Mouse (Mus musculus) neural tube, embryonic 10.5 days (tissue): ENCODE measurements around the gene Hoxa10.

Source experiments
- DNase-seq: peaks from one replicate; pipeline ENCODE4 v3.0.0-alpha.2; 2017; ENCODE audit warnings: low spot score; ENCODE audit errors: extremely low spot score

The Hoxa10 gene

DNA sequence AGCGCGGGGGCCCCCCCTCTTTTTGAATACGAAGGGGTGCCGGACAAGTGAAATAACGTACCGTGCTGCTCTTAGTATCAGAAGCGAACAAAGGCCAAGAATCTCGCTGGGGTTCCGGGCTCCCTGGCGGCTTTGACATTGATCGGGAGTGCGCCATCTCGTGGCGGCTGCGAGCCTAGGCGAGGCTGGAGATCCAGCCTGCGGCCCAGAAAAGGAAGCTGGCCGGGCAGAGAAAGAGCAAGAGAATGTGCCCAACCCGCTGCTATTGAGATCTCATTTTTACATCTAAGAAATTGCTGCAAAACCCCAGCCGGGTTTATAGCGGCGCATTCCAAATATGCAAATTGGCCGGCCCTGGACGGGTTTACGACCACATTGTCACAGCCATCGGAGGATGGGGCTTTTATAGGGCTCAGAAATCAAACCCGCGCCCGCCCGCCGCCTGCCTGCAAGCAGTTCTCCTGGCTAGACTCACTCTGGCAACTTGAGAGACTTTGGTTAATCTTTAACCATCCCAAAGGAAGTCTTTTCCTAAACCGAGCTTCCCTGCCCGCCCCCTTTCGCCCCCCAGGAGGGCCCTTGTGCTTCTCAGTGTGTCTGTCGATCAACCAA is at the start of gene Hoxa10:
Gene Hoxa10 (minus strand): TSS at position 466 of the 612 bp plus-strand sequence.
- DNase-seq, result peak; percentile 95

DNA sequence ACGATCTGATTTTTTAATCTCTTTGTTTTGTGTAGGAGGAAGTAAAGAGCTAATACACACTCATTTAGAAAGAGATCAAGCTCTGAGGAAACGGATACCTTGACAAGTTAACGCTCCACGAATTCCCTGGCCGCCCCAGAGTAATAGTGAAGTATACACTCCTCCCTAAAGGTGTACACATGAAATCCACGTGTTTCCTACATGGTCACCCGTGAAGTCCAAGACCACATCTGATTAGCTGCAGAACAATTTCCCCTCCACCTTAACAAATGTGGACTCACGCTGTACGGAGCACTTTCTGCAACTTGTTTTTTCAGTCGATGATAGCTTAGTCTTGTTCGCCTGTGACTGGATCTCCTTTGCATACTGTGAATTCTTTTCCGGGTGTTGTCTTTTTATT is 49.5 kb upstream of the Hoxa10 start:
- DNase-seq, result peak; percentile 35

DNA sequence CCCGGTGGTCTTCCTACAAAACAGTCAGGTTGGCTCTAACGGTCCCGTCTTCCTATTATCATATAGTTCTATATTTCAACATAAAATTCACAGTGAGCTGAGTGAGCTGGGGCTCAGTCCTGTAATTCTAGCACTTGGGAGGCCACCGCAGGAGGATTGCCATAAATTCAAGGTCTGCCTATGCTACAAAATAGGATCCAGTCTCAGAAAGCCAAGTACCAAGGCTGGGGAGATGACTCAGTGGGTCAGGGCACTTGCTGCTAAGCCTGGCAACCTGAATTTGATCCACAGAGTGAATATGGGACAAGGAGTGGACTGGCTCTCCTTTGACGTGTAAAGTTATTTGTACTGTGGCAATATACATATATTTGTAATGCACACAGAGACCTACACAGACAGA is 43.2 kb upstream of the Hoxa10 start:
- no peak for DNase-seq

DNA sequence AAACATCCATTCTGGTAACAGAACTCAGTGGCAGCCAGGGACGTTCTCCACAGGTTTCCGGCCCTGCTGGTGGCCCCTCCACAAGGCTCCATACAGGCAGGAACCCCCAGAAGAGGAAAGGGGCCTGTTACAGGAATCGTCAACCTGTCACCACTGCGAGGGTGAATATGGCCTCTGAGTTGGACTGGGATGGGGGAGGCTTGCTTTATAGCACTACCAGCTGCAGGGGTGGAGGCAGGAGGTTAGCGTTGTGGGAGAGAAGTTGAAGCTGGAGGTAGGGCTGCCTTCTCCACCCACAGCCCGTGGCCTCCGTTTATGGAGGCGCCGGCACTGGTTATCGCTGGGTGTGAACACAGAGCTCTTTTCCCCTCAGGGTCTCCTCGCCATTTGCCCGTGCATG is 40.4 kb upstream of the Hoxa10 start:
- no peak for DNase-seq

DNA sequence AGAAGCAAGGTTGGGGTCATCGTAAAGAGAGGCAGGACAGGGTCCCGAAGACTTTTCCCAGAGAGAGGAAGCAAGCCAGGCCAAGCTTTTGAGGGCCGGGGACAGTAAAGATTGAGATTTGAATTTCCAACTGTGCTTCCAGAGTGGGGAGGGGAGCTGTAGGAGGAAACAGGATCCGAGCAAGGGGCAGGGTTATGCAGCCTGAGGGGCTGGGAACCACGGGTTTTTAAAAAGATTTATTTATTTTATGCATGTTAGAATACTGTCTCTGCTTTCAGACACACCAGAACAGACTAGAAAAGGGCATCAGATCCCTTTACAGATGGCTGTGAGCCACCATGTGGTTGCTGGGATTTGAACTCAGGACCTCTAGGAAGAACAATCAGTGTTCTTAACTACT is 36.3 kb upstream of the Hoxa10 start:
- no peak for DNase-seq

DNA sequence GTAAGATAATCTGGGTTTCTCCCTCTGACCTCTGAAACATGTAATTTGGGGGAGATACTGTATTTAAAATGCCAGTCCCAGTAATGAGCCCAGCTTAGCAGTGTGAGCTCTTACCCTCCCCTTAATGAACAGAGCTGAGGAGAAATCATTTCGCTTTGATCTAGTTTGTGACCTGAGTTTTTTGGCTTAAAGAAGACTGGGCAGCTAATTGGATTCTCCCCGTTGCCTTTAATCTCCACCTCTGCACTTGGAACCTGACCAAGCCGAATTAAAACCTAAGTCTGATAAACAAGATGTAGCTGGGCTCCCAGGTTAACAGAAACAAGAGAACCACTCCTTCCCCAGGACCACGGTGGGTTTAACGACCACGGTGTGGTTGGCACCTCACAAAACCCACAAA is 35.7 kb upstream of the Hoxa10 start:
- no peak for DNase-seq

DNA sequence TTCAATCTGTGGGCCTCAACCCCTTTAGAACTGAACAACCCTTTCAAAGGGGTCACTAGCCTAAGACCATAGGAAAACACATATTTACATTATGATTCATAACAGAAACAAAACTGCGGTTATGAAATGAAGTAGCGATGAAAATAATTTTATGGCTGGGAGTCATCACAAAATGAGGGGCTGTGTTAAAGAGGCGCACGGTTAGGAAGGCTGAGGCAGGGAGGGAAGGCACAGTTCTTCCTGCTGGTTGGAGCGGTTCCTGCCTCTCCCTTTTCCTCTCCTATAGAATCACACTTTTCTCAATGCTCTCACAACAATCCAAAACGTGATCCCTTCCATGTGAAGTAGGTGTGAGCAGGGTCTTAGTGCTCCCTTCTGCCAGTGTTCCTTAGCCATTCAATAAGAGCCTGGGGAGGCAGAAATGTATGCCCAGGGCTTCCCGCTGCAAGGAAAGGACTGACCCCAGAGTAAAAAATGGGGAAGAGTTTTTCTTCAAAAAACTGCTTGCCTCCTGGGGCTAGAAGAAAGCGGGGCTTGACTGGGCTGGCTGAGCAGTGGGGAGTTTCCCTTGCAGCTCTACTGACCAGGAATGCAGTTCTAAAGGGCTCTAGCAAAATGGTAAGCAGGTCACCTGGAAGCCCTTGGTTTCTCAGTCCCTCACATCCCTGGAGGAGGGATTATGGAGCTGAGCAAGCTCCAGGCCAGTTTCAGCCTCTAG is 35.1 kb upstream of the Hoxa10 start:
- DNase-seq, result no peak

DNA sequence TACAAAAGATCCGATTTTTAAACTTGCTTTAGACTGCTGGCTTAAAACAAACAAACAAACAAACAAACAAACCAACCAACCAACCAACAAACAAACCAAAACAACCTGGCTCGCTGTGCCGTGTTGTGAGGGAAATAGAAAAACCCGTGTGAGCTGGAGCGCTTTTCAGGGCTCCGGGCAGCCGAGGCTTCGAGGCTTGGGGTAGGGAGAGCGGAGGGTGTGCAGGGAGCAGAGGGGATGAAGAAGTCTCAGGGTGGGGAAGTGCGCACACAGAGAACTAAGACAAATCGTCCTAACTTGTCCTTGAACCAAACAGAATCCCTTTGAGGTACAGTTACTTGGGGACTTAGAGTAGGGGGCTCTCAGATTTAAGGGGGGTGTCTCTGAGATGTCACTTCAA is 33.9 kb upstream of the Hoxa10 start:
- DNase-seq, result no peak

DNA sequence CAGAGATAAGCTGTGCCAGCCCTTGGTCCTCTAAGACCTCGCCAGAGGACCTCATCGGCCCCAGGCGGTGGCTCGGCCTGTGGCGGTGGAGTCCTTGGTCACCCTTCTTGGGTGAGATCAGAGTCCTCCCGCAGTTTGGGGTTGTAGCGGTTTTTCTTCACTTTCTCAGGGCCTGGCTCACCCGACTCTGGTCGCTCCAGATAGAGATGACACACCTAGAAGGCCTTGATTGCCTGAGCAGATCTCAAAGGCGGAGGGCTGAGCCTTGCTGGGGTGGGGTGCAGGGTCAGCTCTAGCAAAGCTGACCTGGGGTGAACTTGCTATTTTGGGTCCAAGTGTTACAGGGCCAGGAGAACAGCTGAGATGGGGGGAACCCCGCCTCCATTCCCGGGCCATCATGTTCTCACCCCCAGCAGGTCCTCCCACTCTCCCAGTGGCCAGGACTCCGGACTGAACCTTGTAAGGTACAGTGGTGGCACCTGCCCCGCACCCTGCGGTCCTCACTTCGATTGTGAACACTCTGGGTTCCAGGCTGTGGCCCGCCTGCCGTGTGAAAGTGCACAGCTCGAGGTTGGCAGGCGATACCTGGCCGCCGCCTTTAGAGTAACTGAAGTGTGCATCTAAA is 33.1 kb upstream of the Hoxa10 start:
- peak; percentile 62 for DNase-seq

DNA sequence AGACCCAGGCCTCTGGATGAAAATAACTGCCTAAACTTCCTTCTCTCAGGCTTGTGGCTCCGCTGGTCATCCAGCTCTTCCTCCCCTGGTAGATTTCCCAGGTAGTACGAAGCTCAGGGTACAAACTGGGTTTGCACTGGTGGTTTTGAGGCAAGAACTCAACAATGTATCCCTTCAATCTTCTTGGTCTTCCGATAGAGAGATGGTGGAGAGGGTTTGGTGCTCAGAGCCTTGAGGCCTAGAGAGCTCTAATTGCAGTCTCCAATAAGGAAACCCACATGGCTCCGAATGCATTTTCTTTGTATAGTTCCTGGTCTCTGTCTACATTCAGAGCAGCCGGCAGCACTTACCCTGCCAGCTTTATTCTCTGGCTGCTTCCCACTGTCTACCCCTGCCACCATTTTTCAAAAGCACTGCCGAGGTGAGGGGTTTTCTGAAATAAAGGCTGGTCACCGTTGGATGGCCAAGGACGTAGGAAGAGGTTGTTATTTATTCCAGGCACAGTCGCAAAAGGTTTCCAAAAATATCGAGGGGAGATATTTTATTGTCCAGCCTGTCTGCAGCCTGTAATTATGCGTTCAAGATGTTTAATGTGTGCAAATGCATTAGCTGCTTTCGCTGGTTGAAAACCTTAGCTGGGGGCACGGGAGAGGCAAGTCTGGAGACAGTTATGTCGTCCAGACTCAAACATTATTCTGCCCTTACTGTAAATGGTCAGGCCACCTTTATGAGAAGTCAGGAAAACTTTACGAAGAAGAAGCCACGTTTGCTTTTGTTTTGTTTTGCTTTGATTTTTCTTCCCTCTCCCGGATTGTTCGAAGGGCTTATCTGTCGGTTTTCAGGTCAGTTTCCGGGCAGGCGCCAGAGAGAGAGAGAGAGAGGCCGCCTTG is 32.4 kb upstream of the Hoxa10 start:
- peak; percentile 52 for DNase-seq

DNA sequence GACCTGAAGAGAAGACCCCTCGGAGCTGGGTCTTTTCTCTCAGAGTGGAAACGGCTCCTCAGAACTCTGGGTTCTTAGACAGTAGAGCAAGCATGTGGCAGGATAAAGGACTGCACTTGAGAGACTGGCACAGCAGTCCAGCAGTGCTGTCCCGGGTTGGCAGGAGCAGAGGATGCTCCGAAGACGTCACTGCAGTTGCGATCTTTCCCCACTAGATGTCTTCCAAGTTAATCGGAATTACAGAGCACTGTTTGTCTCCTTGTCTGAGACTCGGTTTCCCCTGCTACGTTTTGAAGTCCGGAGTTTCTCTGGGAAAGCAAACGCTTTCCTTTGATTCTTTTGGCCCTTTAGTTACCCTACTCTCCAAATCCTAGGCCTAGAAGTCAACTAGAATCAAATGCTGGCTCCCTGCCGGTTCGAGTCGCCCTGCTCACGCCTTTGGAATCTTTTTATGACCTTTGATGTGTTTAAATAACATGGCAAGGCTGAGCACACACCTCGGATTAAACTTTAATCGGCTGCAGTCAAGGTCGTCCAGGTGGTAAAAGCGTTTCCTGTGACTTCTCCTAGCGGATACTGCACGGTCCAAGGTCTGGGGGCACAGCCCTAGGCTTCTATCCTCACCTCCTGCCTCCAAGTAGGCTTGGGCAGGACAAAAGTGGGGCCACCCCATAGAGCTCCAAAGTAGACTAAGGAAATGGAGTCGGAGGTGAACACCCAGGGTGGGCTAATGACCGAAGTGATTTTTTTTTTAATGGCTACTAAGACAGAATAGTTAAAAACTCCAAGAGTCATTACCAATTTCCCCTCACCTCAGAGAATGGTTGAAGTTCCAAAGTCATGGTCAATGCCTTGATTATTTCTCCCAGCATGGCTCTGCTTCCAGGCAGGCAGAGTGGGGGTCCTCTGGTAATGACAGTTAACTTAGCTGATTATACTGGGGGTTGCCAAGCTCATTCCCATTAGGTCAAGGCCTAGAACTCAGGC is 30.1 kb upstream of the Hoxa10 start:
- peak; percentile 74 for DNase-seq

DNA sequence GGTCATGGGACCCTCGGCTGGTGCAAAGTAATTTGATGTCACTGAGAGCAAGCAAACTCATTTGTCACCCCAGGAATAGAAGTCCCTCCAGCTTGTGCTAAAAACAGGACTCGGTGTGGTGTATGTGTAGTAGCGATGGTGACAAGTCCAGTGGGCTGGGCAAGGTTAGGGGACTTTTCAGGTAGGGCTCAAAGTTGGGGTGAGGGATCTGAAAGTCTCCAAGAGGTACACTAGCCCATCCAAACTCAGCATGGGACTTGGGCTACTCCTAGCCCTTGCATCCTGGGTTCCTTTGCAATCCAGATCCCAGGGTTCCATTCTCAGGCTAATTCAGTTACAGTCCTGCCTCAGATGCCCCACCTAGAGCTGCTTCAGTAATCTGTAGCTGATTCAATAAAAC is 28.1 kb upstream of the Hoxa10 start:
- no peak for DNase-seq

DNA sequence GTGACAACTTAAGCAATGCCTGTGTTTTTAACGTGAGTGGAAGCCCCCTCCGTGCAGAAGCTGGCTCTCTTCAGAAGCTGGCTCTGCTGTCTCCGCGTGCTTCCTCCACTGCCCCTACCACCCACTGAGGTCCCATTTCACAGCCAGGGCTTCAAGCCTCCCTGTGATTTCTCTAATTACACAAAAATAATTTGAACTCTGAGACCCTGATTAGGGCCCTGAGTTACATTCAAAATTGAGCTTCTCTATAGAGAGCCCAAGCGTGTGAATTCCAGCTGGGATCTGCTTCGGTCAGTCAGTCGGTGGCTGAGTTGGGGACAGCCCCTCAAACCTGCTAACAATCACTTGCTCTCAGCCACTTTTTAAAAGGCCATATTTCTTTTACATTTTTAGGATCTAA is 27.7 kb upstream of the Hoxa10 start:
- DNase-seq, result no peak

DNA sequence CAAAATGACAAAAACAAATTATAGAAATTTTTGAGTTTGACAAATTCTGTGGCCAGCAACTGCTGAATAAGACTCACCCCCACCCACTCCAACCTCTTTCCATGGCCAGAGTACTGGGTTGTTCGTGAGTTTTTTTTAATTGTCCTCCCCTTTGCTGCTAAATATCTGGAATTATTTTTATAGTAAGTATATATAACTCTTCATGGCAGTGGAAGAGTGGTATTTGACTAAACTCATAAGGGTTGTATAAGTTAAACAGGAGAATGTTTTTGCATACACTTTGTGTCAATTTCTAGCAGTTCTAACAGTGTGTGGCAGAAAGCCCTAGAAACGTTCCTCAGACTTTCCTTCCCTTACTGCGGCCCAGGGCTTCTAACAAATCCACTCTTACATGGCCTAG is 27.0 kb upstream of the Hoxa10 start:
- DNase-seq, result no peak

DNA sequence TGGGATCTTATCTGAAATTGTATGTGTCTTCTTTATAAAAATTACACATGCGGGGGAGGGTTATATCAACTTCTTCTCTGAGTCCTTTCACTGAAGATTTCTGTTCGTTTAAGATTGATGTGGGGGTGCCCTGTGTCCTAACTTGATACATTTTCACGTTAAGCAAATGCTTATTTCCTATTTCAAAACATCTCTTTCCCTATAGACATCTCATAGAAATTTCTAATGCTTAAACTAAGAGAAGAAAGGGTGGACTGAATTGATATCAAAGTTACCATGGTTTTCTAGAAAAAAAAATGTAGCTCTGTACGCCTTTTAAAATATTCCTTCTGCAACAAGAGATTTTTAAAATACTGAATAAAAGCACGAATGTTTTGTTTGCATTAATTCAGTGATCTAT is 26.6 kb upstream of the Hoxa10 start:
- no peak for DNase-seq

DNA sequence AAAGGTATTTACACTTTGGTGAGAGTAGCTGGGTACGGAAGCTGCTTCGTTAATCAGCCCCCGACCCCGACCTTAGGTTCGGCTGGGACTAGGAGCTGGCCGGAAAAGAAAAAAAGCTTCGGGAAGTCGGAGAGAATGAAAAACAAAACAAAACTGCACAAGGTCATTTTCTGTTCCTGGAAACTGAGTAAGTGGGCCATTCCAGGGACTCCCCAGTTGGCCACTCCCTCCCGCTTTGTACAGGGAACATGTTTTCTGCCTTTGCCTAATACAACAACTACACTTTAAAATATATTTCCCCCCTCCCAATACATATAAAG is 26.0 kb upstream of the Hoxa10 start:
- no peak for DNase-seq

DNA sequence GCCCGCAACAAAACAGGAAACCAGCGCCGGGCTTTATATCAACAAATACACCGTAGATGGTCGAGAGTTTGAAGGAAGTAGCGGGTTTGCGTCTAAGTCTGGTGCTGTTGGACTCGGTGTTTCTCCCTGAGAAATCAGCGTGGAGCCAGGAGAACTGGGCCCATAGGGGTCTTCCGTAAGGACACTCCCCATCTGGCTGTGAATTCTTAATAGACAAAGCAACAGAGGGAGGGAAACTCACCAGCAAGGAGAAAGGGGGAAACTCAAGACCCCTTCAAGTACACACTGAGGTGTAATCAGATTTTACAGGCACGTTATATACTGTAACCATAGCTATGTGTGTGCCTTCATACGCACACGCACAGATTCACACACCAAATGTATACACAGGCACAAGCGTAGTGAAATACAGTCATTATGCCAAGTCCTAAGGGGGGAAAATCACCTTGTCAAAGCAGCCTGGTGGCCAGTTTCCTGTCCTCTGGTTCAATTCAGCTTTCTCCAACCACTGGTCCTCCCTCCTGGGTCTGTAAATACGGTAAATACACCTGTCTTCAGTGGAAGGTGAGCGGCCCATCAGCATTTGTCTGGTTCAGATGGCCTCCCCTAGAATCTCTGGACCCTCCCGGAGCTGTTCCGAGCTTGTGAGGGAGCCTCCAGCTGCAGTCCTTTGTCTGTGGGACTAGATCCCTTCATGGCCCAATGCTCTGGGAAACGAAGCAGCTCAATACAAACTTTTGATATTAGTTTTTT is 25.4 kb upstream of the Hoxa10 start:
- DNase-seq, result peak; percentile 74

DNA sequence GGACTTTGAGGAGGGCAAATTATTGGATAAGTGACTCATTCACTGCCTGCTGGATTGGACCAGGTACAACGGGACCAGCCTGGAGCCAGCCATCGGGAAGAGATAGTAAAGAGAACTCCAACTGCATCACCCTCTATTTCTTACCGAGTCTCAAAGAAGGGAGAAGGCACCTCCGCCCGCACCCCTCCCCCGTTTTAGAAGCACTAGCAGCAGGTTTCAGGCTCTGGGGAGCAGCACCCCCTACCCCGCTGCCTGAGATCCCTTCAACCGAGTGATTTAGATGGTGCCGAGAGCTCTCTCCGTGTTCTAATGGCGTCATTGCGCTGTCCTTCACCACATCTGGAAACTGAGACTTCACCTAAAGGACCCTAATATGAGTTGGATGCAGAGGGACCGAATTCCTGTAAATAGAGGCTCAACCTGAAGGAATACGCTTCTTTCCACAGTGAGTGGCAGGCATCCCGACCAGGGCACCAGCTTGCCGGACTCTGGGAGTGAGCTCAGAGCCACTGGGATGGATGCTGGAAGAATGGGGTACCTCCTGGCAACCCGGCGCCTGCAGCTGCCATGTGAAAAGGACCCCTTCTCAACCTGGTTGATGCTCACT is 24.8 kb upstream of the Hoxa10 start:
- DNase-seq, result peak; percentile 64

DNA sequence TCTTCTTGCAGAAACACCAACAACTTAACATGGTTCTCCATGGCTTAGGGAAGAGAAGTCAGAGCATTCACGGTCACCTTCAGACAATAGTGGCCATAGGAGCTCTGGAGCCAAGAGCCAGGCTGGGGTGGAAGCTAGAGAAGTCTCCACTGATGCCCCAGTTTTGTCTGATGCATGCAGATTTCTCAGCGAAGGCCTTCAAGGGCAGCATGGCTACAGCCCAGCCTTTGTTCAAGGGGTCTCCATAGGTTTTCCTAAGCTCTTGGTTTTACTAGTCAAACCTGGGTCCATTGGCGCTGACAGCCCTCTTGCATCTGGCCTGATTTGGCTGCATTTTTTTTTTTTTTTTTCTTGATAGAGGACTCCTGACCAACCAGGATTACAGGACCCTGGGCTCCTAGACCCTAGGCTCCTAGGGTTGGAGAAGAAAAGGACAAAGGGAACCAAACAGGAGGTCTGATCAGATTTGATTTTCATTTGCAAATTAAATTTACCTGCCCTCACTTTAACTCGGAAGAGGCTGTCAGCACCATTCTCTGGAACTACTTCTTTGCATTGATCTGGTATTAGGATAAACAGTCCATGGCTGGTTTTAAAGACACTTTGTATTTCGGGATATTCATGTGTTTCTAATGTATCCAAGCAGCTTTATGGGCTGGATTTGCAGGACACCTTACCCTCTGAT is 23.6 kb upstream of the Hoxa10 start:
- peak; percentile 60 for DNase-seq
